Mouse (Mus musculus) left cerebral cortex, postnatal 14 days (tissue): ENCODE data around the gene Bves. TPM values are rescaled to one million over a fixed set of nuclear protein-coding genes. Genes with fewer than 3 reads are reported as not detected.

Experiments
- total RNA-seq, 2 experiments: library from RNA; stranded (reverse); gene quantifications; 2 replicates each; pipeline ENCODE4 v1.2.3; 2021

The Bves gene
- total RNA-seq, 2 experiments from 2014 or later: 0.48 to 0.82 TPM

Other genes with a start within 250 kb of the Bves start
- 1 to 10 TPM in 1 of 2 experiments, under 1 TPM in 1; 0.75 to 1.6 TPM for gene Popdc3, start 157.7 kb upstream of the Bves start, total RNA-seq
- gene Lin28b, start 150.6 kb downstream of the Bves start, total RNA-seq: 1 to 10 TPM; 3.1 to 3.3 TPM
- gene Hace1, start 242.1 kb downstream of the Bves start, total RNA-seq: 10 to 100 TPM; 37.1 to 37.9 TPM